Mouse (Mus musculus): ENCODE data around the gene Atp6v1g1. TPM values are rescaled to one million over a fixed set of nuclear protein-coding genes. Genes with fewer than 3 reads are reported as not detected.

The Atp6v1g1 gene
- 358 and 367 TPM in 2 replicates for polyA plus RNA-seq (2016; fragmentation: Nextera tagmentation; extraction: Ambion mirVana)

DNA sequence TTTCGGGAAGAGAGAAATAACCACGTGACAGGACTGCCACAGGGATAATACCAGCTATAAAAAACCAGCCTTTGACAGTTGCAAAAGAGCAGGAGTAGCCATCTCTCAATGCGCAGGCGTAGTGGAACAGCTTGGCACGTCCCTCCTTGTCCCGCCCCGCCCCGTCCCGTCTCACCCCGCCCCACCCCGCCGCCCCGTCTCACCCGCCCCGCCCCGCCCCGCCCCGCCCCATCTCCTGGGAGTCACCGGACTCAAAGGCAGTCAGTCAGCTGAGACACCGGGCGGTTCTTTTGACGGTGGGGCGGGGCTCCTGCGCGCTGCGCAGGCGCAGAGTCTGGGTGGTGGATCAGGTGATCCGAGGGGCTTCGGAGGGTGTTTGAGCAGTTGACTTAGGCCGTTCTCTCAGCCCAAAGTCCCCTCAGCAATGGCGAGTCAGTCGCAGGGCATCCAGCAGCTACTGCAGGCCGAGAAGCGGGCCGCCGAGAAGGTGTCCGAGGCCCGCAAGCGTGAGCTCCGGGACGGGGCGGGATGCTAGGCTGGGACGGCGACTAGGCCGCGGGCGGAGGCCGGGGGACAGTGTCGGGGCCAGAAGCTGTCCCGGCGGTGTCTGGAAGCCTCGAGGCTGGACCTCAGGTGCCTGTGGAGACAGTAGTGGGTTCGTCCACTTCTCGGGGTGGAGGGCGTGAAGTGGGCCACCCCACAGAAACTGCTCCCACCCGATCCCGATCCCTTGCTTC, at the start of gene Atp6v1g1:
Gene Atp6v1g1, plus strand, starts transcription at position 279 of the 737 bp plus-strand sequence.
- H3K9ac ChIP-seq (replicated peaks), result peak within 1 kb of the TSS; percentile 92

GRCm38 (mm10) chr4:63494967-63495914, 49.3 kb upstream of the Atp6v1g1 start:
- no peaks in the 10 kb centered on the region for H3K36me3 ChIP-seq
- peaks cover 12% of the 10 kb centered on the region for H3K27me3 ChIP-seq
- peak overlapping the region; percentile 72 for H3K9ac ChIP-seq (replicated peaks)
- peak overlapping the region; percentile 22; the same call in 1 of the 2 replicates for H3K27ac ChIP-seq (replicated peaks)
- peak; percentile 50 for ATAC-seq (ENCODE audit: low FRiP score, low read depth)
- peak overlapping the region; percentile 75 for H3K4me3 ChIP-seq
- H3K9me3 ChIP-seq, result no peaks in the 10 kb centered on the region
- WGBS, result under 1% methylated on average over 80 of the region's 107 CpGs
- peak overlapping the region; percentile 93 for H3K4me2 ChIP-seq (replicated peaks)
- H3K4me1 ChIP-seq, result peaks cover 49% of the 10 kb centered on the region

More for the DNA sequence above, at the start of gene Atp6v1g1:
- H3K4me1 ChIP-seq, result peaks cover 26% of the 10 kb centered on the region
- peak; percentile 97 for ATAC-seq (ENCODE audit: low FRiP score, low read depth)
- H3K4me3 ChIP-seq, result peak within 1 kb of the TSS; percentile 88
- H3K4me2 ChIP-seq (replicated peaks), result peak within 1 kb of the TSS; percentile 73
- peaks cover 19% of the 10 kb centered on the region for H3K36me3 ChIP-seq
- no peaks in the 10 kb centered on the region for H3K27me3 ChIP-seq
- no peaks in the 10 kb centered on the region for H3K9me3 ChIP-seq
- 1% methylated on average over 53 of the region's 57 CpGs for WGBS
- peak within 1 kb of the TSS; percentile 80 for H3K27ac ChIP-seq (replicated peaks)

GRCm38 (mm10) chr4:63495915-63496278, 48.7 kb upstream of the Atp6v1g1 start, which contains the start of gene Whrn:
Whrn (minus strand) TSS chr4:63495991.
- peak; percentile 81 for ATAC-seq (ENCODE audit: low FRiP score, low read depth)
- peak within 1 kb of the TSS; percentile 75 for H3K4me3 ChIP-seq
- 0% methylated on average over 16 of the region's 34 CpGs for WGBS
- peak within 1 kb of the TSS; percentile 93 for H3K4me2 ChIP-seq (replicated peaks)
- peak within 1 kb of the TSS; percentile 22; the same call in 1 of the 2 replicates for H3K27ac ChIP-seq (replicated peaks)
- peaks cover 12% of the 10 kb centered on the region for H3K27me3 ChIP-seq
- no peaks in the 10 kb centered on the region for H3K36me3 ChIP-seq
- peak within 1 kb of the TSS; percentile 72 for H3K9ac ChIP-seq (replicated peaks)
- H3K9me3 ChIP-seq, result no peaks in the 10 kb centered on the region
- peaks cover 44% of the 10 kb centered on the region for H3K4me1 ChIP-seq

DNA sequence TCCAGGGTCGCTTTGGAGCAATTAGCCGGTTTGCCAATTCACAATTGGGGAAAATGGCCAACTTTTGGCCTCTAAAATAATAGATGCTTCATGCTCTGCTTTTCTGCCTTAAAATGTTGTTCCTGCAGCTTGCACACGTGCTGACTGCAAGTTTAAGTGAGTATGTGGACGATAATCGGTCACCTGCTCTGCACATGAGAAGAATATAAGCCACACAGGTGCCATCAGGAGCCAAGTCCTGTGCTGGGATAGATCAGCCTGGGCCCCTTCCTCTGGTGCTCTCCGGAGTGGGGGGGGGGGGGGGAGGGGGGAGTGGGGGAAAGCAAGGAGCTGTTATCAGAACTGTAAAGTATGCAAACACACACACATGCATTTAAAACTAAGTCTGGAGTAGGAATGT, 48.3 kb upstream of the Atp6v1g1 start:
- 13% methylated on average over 5 of the region's 6 CpGs for WGBS
- ATAC-seq (ENCODE audit: low FRiP score, low read depth), result peak; percentile 28; the same call in 1 of the 2 replicates
- H3K27ac ChIP-seq (replicated peaks), result no peak overlapping the region
- H3K36me3 ChIP-seq, result no peaks in the 10 kb centered on the region
- H3K9me3 ChIP-seq, result no peaks in the 10 kb centered on the region
- peak overlapping the region; percentile 75 for H3K4me3 ChIP-seq
- H3K9ac ChIP-seq (replicated peaks), result peak overlapping the region; percentile 57
- peaks cover 12% of the 10 kb centered on the region for H3K27me3 ChIP-seq
- H3K4me1 ChIP-seq, result peaks cover 41% of the 10 kb centered on the region
- H3K4me2 ChIP-seq (replicated peaks), result peak overlapping the region; percentile 93

DNA sequence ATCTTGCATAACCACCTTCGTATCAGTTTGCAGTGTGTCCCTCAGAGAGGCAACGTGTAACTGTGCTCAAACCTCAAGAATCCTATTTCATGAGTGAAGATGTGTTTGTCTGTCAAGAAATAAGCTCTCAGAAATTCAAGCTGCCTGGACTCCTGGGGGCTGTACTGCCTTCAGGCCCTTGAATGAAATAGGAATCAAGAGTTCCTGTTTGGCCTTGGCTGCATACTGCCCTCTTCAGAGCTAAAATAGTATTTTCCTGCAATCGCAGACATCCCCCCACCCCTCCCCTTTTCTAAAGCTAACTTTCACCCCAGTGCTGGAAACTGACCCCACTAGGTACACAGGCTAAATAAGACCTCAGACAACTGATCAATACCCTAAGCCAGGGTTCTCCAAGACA, 46.2 kb upstream of the Atp6v1g1 start:
- ATAC-seq (ENCODE audit: low FRiP score, low read depth), result no peak
- Histone ChIP-seq H3K4me2 (replicated peaks) (no peak overlapping the region), H3K9ac (replicated peaks) (no peak overlapping the region), H3K4me1 (peaks cover 27% of the 10 kb centered on the region), H3K36me3 (no peaks in the 10 kb centered on the region), H3K4me3 (no peak overlapping the region), H3K27me3 (peaks cover 12% of the 10 kb centered on the region), H3K9me3 (no peaks in the 10 kb centered on the region), H3K27ac (replicated peaks) (peak overlapping the region; percentile 8; the same call in 1 of the 2 replicates)
- WGBS, result 32% methylated on average over 3 of the region's 3 CpGs

DNA sequence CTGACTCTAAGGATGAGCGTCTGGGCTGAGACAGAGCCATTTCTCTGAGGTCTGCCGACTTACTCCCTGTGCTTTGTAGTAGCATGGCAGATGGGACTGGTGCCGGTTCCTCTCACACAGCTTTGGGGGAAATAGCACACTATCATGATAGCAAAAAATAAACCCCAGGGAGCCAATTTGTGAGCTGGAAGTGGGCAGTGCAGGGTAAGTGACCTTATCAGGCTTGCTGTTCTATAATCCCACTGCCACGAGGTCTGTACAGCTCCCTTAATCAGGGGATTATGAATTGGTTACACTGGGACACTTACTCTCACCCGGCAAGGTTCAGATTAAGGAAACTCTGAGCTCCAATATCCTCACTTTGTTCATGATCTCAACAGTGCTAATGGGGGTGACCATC, 43.5 kb upstream of the Atp6v1g1 start:
- Histone ChIP-seq H3K27me3 (no peaks in the 10 kb centered on the region), H3K9ac (replicated peaks) (no peak overlapping the region), H3K4me2 (replicated peaks) (no peak overlapping the region), H3K9me3 (no peaks in the 10 kb centered on the region), H3K36me3 (no peaks in the 10 kb centered on the region), H3K4me1 (peaks cover 5% of the 10 kb centered on the region; the same call in 1 of the 2 replicates), H3K4me3 (no peak overlapping the region), H3K27ac (replicated peaks) (no peak overlapping the region)
- peak; percentile 45; the same call in 1 of the 2 replicates for ATAC-seq (ENCODE audit: low FRiP score, low read depth)
- 46% methylated on average over 5 of the region's 5 CpGs for WGBS

DNA sequence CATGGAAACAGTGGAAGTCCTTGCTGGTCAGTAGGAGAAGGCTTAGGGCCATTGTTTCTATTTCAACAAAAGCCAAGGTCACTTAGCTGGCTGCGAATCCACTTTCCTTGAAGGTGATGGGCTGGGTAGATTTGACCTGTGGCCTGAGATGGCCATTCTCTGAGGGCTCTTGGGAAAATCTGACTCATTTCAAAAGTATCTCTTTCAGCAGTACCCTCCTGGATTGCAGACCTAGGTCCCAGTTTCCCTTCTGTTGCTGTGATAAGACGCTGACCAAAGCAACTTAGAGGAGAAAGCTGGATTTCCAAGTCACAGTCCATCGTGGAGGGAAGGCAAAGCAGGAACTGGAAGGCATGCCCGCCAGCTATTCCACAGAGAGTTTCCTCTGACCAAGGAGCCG, 40.6 kb upstream of the Atp6v1g1 start:
- WGBS, result 79% methylated on average over 5 of the region's 5 CpGs
- Histone ChIP-seq H3K4me3 (no peak overlapping the region), H3K36me3 (no peaks in the 10 kb centered on the region), H3K4me2 (replicated peaks) (no peak overlapping the region), H3K27ac (replicated peaks) (no peak overlapping the region), H3K9ac (replicated peaks) (no peak overlapping the region), H3K27me3 (no peaks in the 10 kb centered on the region), H3K9me3 (no peaks in the 10 kb centered on the region), H3K4me1 (no peaks in the 10 kb centered on the region)
- no peak for ATAC-seq (ENCODE audit: low FRiP score, low read depth)

- H3K4me1 ChIP-seq, result no peaks in the 10 kb centered on the region
- no peaks in the 10 kb centered on the region for H3K36me3 ChIP-seq
- 79% methylated on average over 5 of the region's 5 CpGs for WGBS
- H3K9ac ChIP-seq (replicated peaks), result no peak overlapping the region
- no peak overlapping the region for H3K4me3 ChIP-seq
- H3K9me3 ChIP-seq, result no peaks in the 10 kb centered on the region
- H3K4me2 ChIP-seq (replicated peaks), result no peak overlapping the region
- no peaks in the 10 kb centered on the region for H3K27me3 ChIP-seq
- no peak for ATAC-seq (ENCODE audit: low FRiP score, low read depth)
- H3K27ac ChIP-seq (replicated peaks), result no peak overlapping the region
Observed at GRCm38 (mm10) chr4:63507478-63507877, 37.1 kb upstream of the Atp6v1g1 start.

DNA sequence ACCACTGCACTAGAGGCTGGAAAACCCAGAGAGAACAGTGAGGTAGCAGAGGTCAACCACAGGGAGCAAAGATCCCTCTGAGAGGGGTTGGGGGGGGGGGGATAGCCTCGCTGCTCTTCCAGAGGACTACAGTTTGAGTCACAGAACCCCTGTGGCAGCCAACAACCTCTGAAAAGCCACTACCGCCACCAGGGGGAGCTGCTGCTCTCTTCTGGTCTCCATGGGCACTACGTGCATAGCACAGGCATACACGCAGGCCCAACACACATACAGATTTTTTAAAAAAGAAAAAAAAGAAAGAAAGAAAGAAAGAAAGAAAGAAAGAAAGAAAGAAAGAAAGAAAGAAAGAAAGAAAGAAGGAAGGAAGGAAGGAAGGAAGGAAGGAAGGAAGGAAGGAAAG, 36.3 kb upstream of the Atp6v1g1 start:
- H3K9ac ChIP-seq (replicated peaks), result no peak overlapping the region
- no peak overlapping the region for H3K4me3 ChIP-seq
- no peaks in the 10 kb centered on the region for H3K36me3 ChIP-seq
- H3K27ac ChIP-seq (replicated peaks), result no peak overlapping the region
- WGBS, result 29% methylated on average over 4 of the region's 4 CpGs
- 0 out of 2 replicates have a peak, but pooled peaks have one; percentile 44 for ATAC-seq (ENCODE audit: low FRiP score, low read depth)
- no peaks in the 10 kb centered on the region for H3K9me3 ChIP-seq
- H3K27me3 ChIP-seq, result no peaks in the 10 kb centered on the region
- H3K4me1 ChIP-seq, result no peaks in the 10 kb centered on the region
- H3K4me2 ChIP-seq (replicated peaks), result no peak overlapping the region

DNA sequence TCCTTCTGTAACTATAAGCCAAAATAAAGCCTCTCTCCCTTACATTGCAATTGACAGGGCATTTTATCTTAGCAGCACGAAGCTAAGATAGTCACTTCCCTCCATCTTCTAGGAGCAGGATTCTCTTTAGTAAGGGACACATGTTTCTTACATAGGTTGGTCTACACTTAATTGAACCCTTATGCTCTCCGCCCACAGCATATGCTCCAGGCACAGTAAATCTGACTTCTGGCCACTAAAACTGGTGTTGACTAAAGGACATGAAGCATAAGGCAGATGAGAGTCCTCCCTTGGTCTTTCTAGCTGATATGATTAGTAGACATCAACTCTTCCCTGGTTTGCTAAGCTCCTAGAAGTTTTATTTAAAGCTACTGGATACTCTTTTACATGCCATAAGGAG, 31.7 kb upstream of the Atp6v1g1 start:
- Histone ChIP-seq H3K27ac (replicated peaks) (no peak overlapping the region), H3K9ac (replicated peaks) (no peak overlapping the region), H3K36me3 (no peaks in the 10 kb centered on the region), H3K27me3 (no peaks in the 10 kb centered on the region), H3K4me2 (replicated peaks) (no peak overlapping the region), H3K4me3 (no peak overlapping the region), H3K9me3 (no peaks in the 10 kb centered on the region), H3K4me1 (no peaks in the 10 kb centered on the region)
- no peak for ATAC-seq (ENCODE audit: low FRiP score, low read depth)
- WGBS, result 78% methylated on average over 2 of the region's 2 CpGs

DNA sequence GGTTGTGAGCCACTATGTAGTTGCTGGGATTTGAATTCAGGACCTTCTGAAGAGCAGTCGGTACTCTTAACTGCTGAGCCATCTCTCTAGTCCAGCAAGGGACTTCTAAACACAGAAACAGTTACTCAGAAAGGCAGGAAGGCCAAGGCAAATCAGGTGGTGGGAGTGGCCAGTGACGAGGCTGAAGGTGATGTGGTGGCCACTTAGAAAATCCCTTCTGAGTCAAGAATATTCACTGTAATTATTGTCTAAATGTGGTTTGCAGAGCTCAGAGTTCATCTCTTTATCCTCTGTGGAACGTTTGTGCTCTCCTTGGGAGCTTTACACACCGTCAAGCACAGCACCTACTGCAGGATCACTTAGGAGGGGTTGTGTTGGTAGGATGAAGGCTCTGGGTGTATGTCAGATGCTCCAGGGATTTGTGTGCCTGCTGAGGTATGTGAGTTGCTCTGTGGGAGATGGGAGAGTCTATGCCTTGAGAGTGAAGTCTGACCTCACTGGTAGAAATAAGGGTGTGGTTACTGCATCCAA, 30.1 kb upstream of the Atp6v1g1 start:
- H3K27me3 ChIP-seq, result no peaks in the 10 kb centered on the region
- H3K9ac ChIP-seq (replicated peaks), result no peak overlapping the region
- H3K27ac ChIP-seq (replicated peaks), result no peak overlapping the region
- H3K4me1 ChIP-seq, result no peaks in the 10 kb centered on the region
- no peak overlapping the region for H3K4me3 ChIP-seq
- no peaks in the 10 kb centered on the region for H3K36me3 ChIP-seq
- ATAC-seq (ENCODE audit: low FRiP score, low read depth), result no peak
- H3K9me3 ChIP-seq, result no peaks in the 10 kb centered on the region
- 71% methylated on average over 4 of the region's 4 CpGs for WGBS
- no peak overlapping the region for H3K4me2 ChIP-seq (replicated peaks)

Data from midbrain, embryonic 12.5 days (tissue).